Mouse (Mus musculus) heart, postnatal 0 days (tissue): ENCODE data around the gene Jazf1.

ENCODE experiments used
- CTCF ChIP-seq: IDR thresholded peaks from 2 replicates; pipeline ENCODE4 v1.5.1; 2016; ENCODE audit warnings: antibody characterized with exemption, control low read depth, low read depth
- EP300 ChIP-seq: IDR thresholded peaks from 2 replicates; pipeline ENCODE4 v1.6.1; 2016; ENCODE audit warnings: antibody characterized with exemption, low read depth

- TF ChIP-seq EP300 (no peak), CTCF (peak; percentile 31; the same call in 1 of the 2 replicates)
Measured at GRCm38 (mm10) chr6:52797252-52797800, 271.1 kb downstream of the Jazf1 start.
